Mouse (Mus musculus) liver, adult 2 months (tissue): ENCODE measurements around the gene Fam207a. TPM values are rescaled to one million over a fixed set of nuclear protein-coding genes. Genes with fewer than 3 reads are reported as not detected.

Experiments used
- DNase-seq: peaks from one replicate; pipeline ENCODE4 v3.0.0-alpha.2; 2011; ENCODE audit warnings: low read depth, low spot score; ENCODE audit errors: extremely low read depth
- H3K27ac ChIP-seq: fragments of 200-500 bp; replicated peaks from 2 replicates; pipeline ENCODE4 v1.5.1; 2012; ENCODE audit warnings: low read depth, mild to moderate bottlenecking, control low read depth, inconsistent platforms, low read length; ENCODE audit not compliant: insufficient read depth
- H3K27me3 ChIP-seq: fragments of 200-500 bp; 2 replicates; pipeline ENCODE4 v1.6.1; 2012; ENCODE audit warnings: mild to moderate bottlenecking, moderate library complexity, low read length, inconsistent platforms; ENCODE audit not compliant: control insufficient read depth, insufficient read depth
- H3K36me3 ChIP-seq: fragments of 200-500 bp; 2 replicates; pipeline ENCODE4 v1.6.1; 2012; ENCODE audit warnings: low read length, inconsistent platforms; ENCODE audit not compliant: control insufficient read depth, insufficient read depth
- H3K4me1 ChIP-seq: fragments of 200-500 bp; 2 replicates; pipeline ENCODE4 v1.6.1; 2011; ENCODE audit warnings: low read length; ENCODE audit not compliant: control insufficient read depth, insufficient read depth
- H3K4me3 ChIP-seq: fragments of 200-500 bp; 2 replicates; pipeline ENCODE4 v1.5.1; 2011; ENCODE audit warnings: low read depth, mild to moderate bottlenecking, control low read depth, low read length, moderate library complexity; ENCODE audit not compliant: insufficient read depth
- H3K79me2 ChIP-seq: fragments of 200-500 bp; 2 replicates; pipeline ENCODE4 v1.6.1; 2012; ENCODE audit warnings: inconsistent platforms, mild to moderate bottlenecking, low read length, moderate library complexity; ENCODE audit not compliant: control insufficient read depth, insufficient read depth
- H3K9ac ChIP-seq: fragments of 200-500 bp; 2 replicates; pipeline ENCODE4 v1.6.1; 2012; ENCODE audit warnings: low read depth, mild to moderate bottlenecking, control low read depth, inconsistent platforms, low read length
- CTCF ChIP-seq: fragments of 200-500 bp; IDR thresholded peaks from 2 replicates; pipeline ENCODE4 v1.5.1; 2011; ENCODE audit warnings: low read depth, low read length, control low read depth
- POLR2A ChIP-seq: fragments of 200-500 bp; IDR thresholded peaks from 2 replicates; pipeline ENCODE4 v1.6.1; 2011; ENCODE audit warnings: low read length, control low read depth; ENCODE audit not compliant: insufficient read depth; ENCODE audit errors: extremely low read depth
- WGBS: fragments of 180-500 bp; shearing (Covaris S2); methylation state at CpG from one replicate; pipeline ENCODE4 v1.1.7; 2018; 5-methylcytosine and 5-hydroxymethylcytosine counted together
- polyA plus RNA-seq: library from polyadenylated mRNA; depleted of rRNA; stranded (reverse); fragments of >200 nt; gene quantifications from 2 replicates; pipeline ENCODE4 v1.2.3, GENCODE M21; 2012; rRNA removed
- total RNA-seq: library from RNA; depleted of rRNA; stranded (reverse); fragments of >200 nt; gene quantifications from 2 replicates; pipeline ENCODE4 v1.2.3, GENCODE M21; 2014; rRNA removed

Fam207a gene
- total and polyA plus RNA-seq, 2 experiments, result 12.7 to 27.3 TPM

DNA sequence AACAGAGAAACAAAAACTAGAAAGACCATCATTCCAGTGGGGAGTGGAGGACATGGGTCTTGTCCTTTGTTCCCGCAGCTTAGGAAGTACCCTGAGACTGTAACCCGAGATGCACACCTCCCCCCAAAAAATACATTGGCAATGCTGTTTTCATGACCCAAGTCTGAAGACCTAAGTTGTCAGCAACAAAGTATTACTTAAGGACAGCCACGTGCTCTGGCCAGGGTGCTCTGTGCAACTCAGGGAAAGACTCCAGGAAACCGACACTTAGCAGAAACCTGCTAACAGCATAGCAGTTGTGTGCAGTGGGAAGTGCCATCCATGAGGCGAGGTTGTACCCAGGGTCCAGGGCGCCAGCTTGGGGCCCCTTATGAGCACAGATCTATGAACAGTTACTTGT is 75.3 kb downstream of the Fam207a start:
- 59% methylated on average over 6 of the region's 6 CpGs for WGBS
- Histone ChIP-seq H3K36me3 (no peaks in the 10 kb centered on the region), H3K9ac (no peak overlapping the region), H3K4me3 (no peak overlapping the region), H3K27ac (no peak overlapping the region), H3K27me3 (no peaks in the 10 kb centered on the region), H3K79me2 (no peaks in the 10 kb centered on the region), H3K4me1 (peaks cover 14% of the 10 kb centered on the region)
- DNase-seq, result peak; percentile 24
- TF ChIP-seq POLR2A (no peak), CTCF (no peak)

DNA sequence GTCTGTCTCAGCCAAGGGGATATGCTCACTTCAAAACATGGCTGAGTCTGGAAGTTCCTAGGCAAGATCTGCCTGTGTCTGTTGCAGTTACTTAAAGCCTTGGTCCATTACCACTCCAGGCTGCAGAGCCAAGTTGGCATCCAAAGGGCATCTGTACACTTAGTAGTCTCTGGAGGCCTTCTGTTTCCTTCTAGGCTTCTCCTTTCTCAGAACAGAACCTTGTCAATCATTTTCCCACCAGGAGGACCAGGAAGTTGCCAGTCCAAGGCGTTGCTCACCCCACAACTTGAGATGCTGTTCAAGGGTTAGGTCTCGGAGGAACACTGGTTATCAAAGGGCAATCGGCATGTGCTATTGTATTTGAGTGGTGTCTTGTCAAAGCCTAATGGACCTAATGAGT is 76.6 kb downstream of the Fam207a start:
- Histone ChIP-seq H3K9ac (no peak overlapping the region), H3K27ac (no peak overlapping the region), H3K36me3 (no peaks in the 10 kb centered on the region), H3K27me3 (no peaks in the 10 kb centered on the region), H3K4me1 (peaks cover 14% of the 10 kb centered on the region), H3K4me3 (no peak overlapping the region), H3K79me2 (no peaks in the 10 kb centered on the region)
- 98% methylated on average over 3 of the region's 3 CpGs for WGBS
- no peak for TF ChIP-seq POLR2A
- TF ChIP-seq CTCF, result no peak
- DNase-seq, result no peak

DNA sequence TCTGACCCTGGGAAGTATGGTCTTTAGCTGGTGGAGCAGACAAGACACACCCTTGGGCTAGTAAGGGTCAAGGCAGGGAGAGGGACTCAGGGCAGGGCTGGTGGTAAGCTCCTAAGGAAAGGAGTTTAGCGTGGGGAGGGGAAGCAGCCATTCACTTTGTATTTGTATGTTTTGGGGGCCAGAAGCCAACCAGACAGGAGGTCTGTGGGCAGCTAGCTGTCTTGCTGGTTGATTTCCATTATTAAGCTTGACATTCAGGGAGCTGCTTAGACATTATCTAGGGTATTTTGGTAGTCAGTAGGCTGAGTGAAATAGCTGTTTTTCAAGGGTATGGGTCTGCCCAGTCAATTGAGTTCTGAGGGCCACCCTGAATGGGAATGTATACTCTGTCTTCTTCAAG is 77.6 kb downstream of the Fam207a start:
- Histone ChIP-seq H3K4me3 (no peak overlapping the region), H3K9ac (no peak overlapping the region), H3K79me2 (no peaks in the 10 kb centered on the region), H3K27ac (no peak overlapping the region), H3K27me3 (no peaks in the 10 kb centered on the region), H3K36me3 (no peaks in the 10 kb centered on the region), H3K4me1 (peaks cover 14% of the 10 kb centered on the region)
- TF ChIP-seq CTCF (no peak), POLR2A (no peak)
- no peak for DNase-seq
- 64% methylated on average over 1 of the region's 1 CpGs for WGBS

Other genes with a start within 250 kb of the Fam207a start
- 10.4 and 12.2 TPM in 2 replicates for gene Adarb1, start 97.5 kb downstream of the Fam207a start, total RNA-seq
- gene Adarb1, start 97.5 kb downstream of the Fam207a start, polyA plus RNA-seq, result 4.6 TPM in 2 replicates
- gene Itgb2, start 14.5 kb upstream of the Fam207a start, total RNA-seq, result 4.8 and 5.6 TPM in 2 replicates
- 4.2 and 5.6 TPM in 2 replicates for gene Itgb2, start 14.5 kb upstream of the Fam207a start, polyA plus RNA-seq
- gene Pttg1ip, start 65.9 kb upstream of the Fam207a start, total RNA-seq, result 146 and 168 TPM in 2 replicates
- 218 and 238 TPM in 2 replicates for gene Pttg1ip, start 65.9 kb upstream of the Fam207a start, polyA plus RNA-seq
- 59.6 and 108 TPM in 2 replicates for gene Sumo3, start 90.3 kb upstream of the Fam207a start, total RNA-seq
- gene Sumo3, start 90.3 kb upstream of the Fam207a start, polyA plus RNA-seq, result 170 and 226 TPM in 2 replicates
- gene Gm49325, start 90.4 kb upstream of the Fam207a start, total RNA-seq, result 0.47 TPM in 1 of 2 replicates, not detected in the other
- not detected in 2 replicates for gene Gm49325, start 90.4 kb upstream of the Fam207a start, polyA plus RNA-seq
- 21.6 and 22.3 TPM in 2 replicates for gene Ube2g2, start 106.5 kb upstream of the Fam207a start, total RNA-seq
- gene Ube2g2, start 106.5 kb upstream of the Fam207a start, polyA plus RNA-seq, result 30.4 and 34.2 TPM in 2 replicates
- gene Tspear, start 170.8 kb upstream of the Fam207a start, total RNA-seq, result 0.07 and 0.09 TPM in 2 replicates
- 0.12 and 0.50 TPM in 2 replicates for gene Tspear, start 170.8 kb upstream of the Fam207a start, polyA plus RNA-seq
- gene Gm19402, start 175.0 kb upstream of the Fam207a start, total RNA-seq, result not detected in 2 replicates
- gene Gm19402, start 175.0 kb upstream of the Fam207a start, polyA plus RNA-seq, result not detected in 2 replicates
- not detected in 2 replicates for gene Gm9508, start 181.4 kb upstream of the Fam207a start, total RNA-seq
- gene Gm9508, start 181.4 kb upstream of the Fam207a start, polyA plus RNA-seq, result not detected in 2 replicates
- not detected in 2 replicates for gene Gm10272, start 190.8 kb upstream of the Fam207a start, total RNA-seq
- not detected in 2 replicates for gene Gm10272, start 190.8 kb upstream of the Fam207a start, polyA plus RNA-seq
- gene Gm10024, start 195.7 kb upstream of the Fam207a start, total RNA-seq, result not detected in 2 replicates
- gene Gm10024, start 195.7 kb upstream of the Fam207a start, polyA plus RNA-seq, result not detected in 2 replicates
- gene Gm10142, start 200.0 kb upstream of the Fam207a start, total RNA-seq, result not detected in 2 replicates
- not detected in 2 replicates for gene Gm10142, start 200.0 kb upstream of the Fam207a start, polyA plus RNA-seq
- not detected in 2 replicates for gene Krtap12-1, start 204.8 kb upstream of the Fam207a start, total RNA-seq
- not detected in 2 replicates for gene Krtap12-1, start 204.8 kb upstream of the Fam207a start, polyA plus RNA-seq
- gene Gm10100, start 210.7 kb upstream of the Fam207a start, total RNA-seq, result not detected in 2 replicates
- not detected in 2 replicates for gene Gm10100, start 210.7 kb upstream of the Fam207a start, polyA plus RNA-seq
- gene Gm18596, start 226.9 kb upstream of the Fam207a start, total RNA-seq, result not detected in 2 replicates
- gene Gm18596, start 226.9 kb upstream of the Fam207a start, polyA plus RNA-seq, result not detected in 2 replicates
- gene Gm9736, start 235.6 kb upstream of the Fam207a start, total RNA-seq, result not detected in 2 replicates
- not detected in 2 replicates for gene Gm9736, start 235.6 kb upstream of the Fam207a start, polyA plus RNA-seq
- gene Gm3233, start 243.9 kb upstream of the Fam207a start, total RNA-seq, result not detected in 2 replicates
- not detected in 2 replicates for gene Gm3233, start 243.9 kb upstream of the Fam207a start, polyA plus RNA-seq